Mouse (Mus musculus): ENCODE measurements around the gene Srp9. TPM values are rescaled to one million over a fixed set of nuclear protein-coding genes. Genes with fewer than 3 reads are reported as not detected.

Gene Srp9
- polyA plus RNA-seq, 1 experiment from 2014 or later = 200 TPM

- DNase-seq (ENCODE audit: low spot score) (no peak), ATAC-seq (replicated peaks; ENCODE audit: insufficient number of reproducible peaks, low FRiP score, low TSS enrichment, low read depth) (no peak)
- H3K9me3 ChIP-seq (replicated peaks; ENCODE audit: control insufficient read depth, low read length) = no peaks in the 10 kb centered on the region
- no peak overlapping the region for H3K27ac ChIP-seq (replicated peaks; ENCODE audit: low read depth, low read length)
- H3K4me2 ChIP-seq (ENCODE audit: low read depth, low read length) = no peak overlapping the region
- 88% methylated on average over 5 of the region's 5 CpGs for WGBS
- no peaks in the 10 kb centered on the region for H3K27me3 ChIP-seq (ENCODE audit: control insufficient read depth, insufficient read depth, low read length)
- peaks cover 6% of the 10 kb centered on the region for H3K4me1 ChIP-seq (ENCODE audit: control insufficient read depth, insufficient read depth, low read length)
- no peaks in the 10 kb centered on the region for H3K36me3 ChIP-seq (replicated peaks; ENCODE audit: control insufficient read depth, insufficient read depth, low read depth, low read length)
- no peak overlapping the region for H3K4me3 ChIP-seq (ENCODE audit: low read depth, low read length)
- no peak overlapping the region for H3K9ac ChIP-seq (replicated peaks; ENCODE audit: low read length)
These were observed 27.8 kb upstream of the Srp9 start for GRCm38 (mm10) chr1:182096707-182097106.

GRCm38 (mm10) chr1:182099062-182099461, 25.5 kb upstream of the Srp9 start:
- H3K4me1 ChIP-seq (ENCODE audit: control insufficient read depth, insufficient read depth, low read length) = peaks cover 6% of the 10 kb centered on the region
- WGBS = 51% methylated on average over 5 of the region's 5 CpGs
- no peak overlapping the region for H3K27ac ChIP-seq (replicated peaks; ENCODE audit: low read depth, low read length)
- H3K9ac ChIP-seq (replicated peaks; ENCODE audit: low read length) = no peak overlapping the region
- no peaks in the 10 kb centered on the region for H3K27me3 ChIP-seq (ENCODE audit: control insufficient read depth, insufficient read depth, low read length)
- no peaks in the 10 kb centered on the region for H3K9me3 ChIP-seq (replicated peaks; ENCODE audit: control insufficient read depth, low read length)
- no peak for ATAC-seq (replicated peaks; ENCODE audit: insufficient number of reproducible peaks, low FRiP score, low TSS enrichment, low read depth)
- no peak overlapping the region for H3K4me2 ChIP-seq (ENCODE audit: low read depth, low read length)
- H3K36me3 ChIP-seq (replicated peaks; ENCODE audit: control insufficient read depth, insufficient read depth, low read depth, low read length) = no peaks in the 10 kb centered on the region
- DNase-seq (ENCODE audit: low spot score) = no peak
- H3K4me3 ChIP-seq (ENCODE audit: low read depth, low read length) = no peak overlapping the region

- H3K27ac ChIP-seq (replicated peaks; ENCODE audit: low read depth, low read length) = no peak overlapping the region
- H3K9ac ChIP-seq (replicated peaks; ENCODE audit: low read length) = no peak overlapping the region
- peaks cover 3% of the 10 kb centered on the region; the same call in 1 of the 2 replicates for H3K4me1 ChIP-seq (ENCODE audit: control insufficient read depth, insufficient read depth, low read length)
- no peaks in the 10 kb centered on the region for H3K36me3 ChIP-seq (replicated peaks; ENCODE audit: control insufficient read depth, insufficient read depth, low read depth, low read length)
- no peak for DNase-seq (ENCODE audit: low spot score)
- WGBS = 66% methylated on average over 3 of the region's 3 CpGs
- ATAC-seq (replicated peaks; ENCODE audit: insufficient number of reproducible peaks, low FRiP score, low TSS enrichment, low read depth) = no peak
- no peaks in the 10 kb centered on the region for H3K27me3 ChIP-seq (ENCODE audit: control insufficient read depth, insufficient read depth, low read length)
- H3K9me3 ChIP-seq (replicated peaks; ENCODE audit: control insufficient read depth, low read length) = no peaks in the 10 kb centered on the region
- H3K4me3 ChIP-seq (ENCODE audit: low read depth, low read length) = no peak overlapping the region
- H3K4me2 ChIP-seq (ENCODE audit: low read depth, low read length) = no peak overlapping the region
These were observed 24.1 kb upstream of the Srp9 start for GRCm38 (mm10) chr1:182100403-182100802.

- Histone ChIP-seq H3K9me3 (replicated peaks; ENCODE audit: control insufficient read depth, low read length) (no peaks in the 10 kb centered on the region), H3K4me1 (ENCODE audit: control insufficient read depth, insufficient read depth, low read length) (peaks cover 3% of the 10 kb centered on the region; the same call in 1 of the 2 replicates), H3K4me2 (ENCODE audit: low read depth, low read length) (no peak overlapping the region), H3K27ac (replicated peaks; ENCODE audit: low read depth, low read length) (no peak overlapping the region), H3K27me3 (ENCODE audit: control insufficient read depth, insufficient read depth, low read length) (no peaks in the 10 kb centered on the region), H3K4me3 (ENCODE audit: low read depth, low read length) (no peak overlapping the region), H3K9ac (replicated peaks; ENCODE audit: low read length) (no peak overlapping the region), H3K36me3 (replicated peaks; ENCODE audit: control insufficient read depth, insufficient read depth, low read depth, low read length) (no peaks in the 10 kb centered on the region)
- no peak for DNase-seq (ENCODE audit: low spot score)
- no peak for ATAC-seq (replicated peaks; ENCODE audit: insufficient number of reproducible peaks, low FRiP score, low TSS enrichment, low read depth)
- WGBS = 63% methylated on average over 4 of the region's 4 CpGs
These were observed 23.1 kb upstream of the Srp9 start for GRCm38 (mm10) chr1:182101468-182101867.

- no peak for DNase-seq (ENCODE audit: low spot score)
- H3K27ac ChIP-seq (replicated peaks; ENCODE audit: low read depth, low read length) = no peak overlapping the region
- peaks cover 3% of the 10 kb centered on the region; the same call in 1 of the 2 replicates for H3K4me1 ChIP-seq (ENCODE audit: control insufficient read depth, insufficient read depth, low read length)
These were observed 21.8 kb upstream of the Srp9 start for GRCm38 (mm10) chr1:182102706-182103105.

GRCm38 (mm10) chr1:182103436-182103835, 21.1 kb upstream of the Srp9 start:
- DNase-seq (ENCODE audit: low spot score) (no peak), ATAC-seq (replicated peaks; ENCODE audit: insufficient number of reproducible peaks, low FRiP score, low TSS enrichment, low read depth) (no peak)
- H3K9ac ChIP-seq (replicated peaks; ENCODE audit: low read length) = no peak overlapping the region
- H3K4me1 ChIP-seq (ENCODE audit: control insufficient read depth, insufficient read depth, low read length) = peaks cover 3% of the 10 kb centered on the region; the same call in 1 of the 2 replicates
- no peak overlapping the region for H3K4me3 ChIP-seq (ENCODE audit: low read depth, low read length)
- H3K36me3 ChIP-seq (replicated peaks; ENCODE audit: control insufficient read depth, insufficient read depth, low read depth, low read length) = no peaks in the 10 kb centered on the region
- H3K4me2 ChIP-seq (ENCODE audit: low read depth, low read length) = no peak overlapping the region
- WGBS = 73% methylated on average over 11 of the region's 11 CpGs
- H3K9me3 ChIP-seq (replicated peaks; ENCODE audit: control insufficient read depth, low read length) = no peaks in the 10 kb centered on the region
- no peaks in the 10 kb centered on the region for H3K27me3 ChIP-seq (ENCODE audit: control insufficient read depth, insufficient read depth, low read length)
- no peak overlapping the region for H3K27ac ChIP-seq (replicated peaks; ENCODE audit: low read depth, low read length)

More at GRCm38 (mm10) chr1:182102706-182103105, 21.8 kb upstream of the Srp9 start:
- H3K36me3 ChIP-seq (replicated peaks; ENCODE audit: control insufficient read depth, insufficient read depth, low read depth, low read length) = no peaks in the 10 kb centered on the region
- ATAC-seq (replicated peaks; ENCODE audit: insufficient number of reproducible peaks, low FRiP score, low TSS enrichment, low read depth) = no peak
- H3K4me2 ChIP-seq (ENCODE audit: low read depth, low read length) = no peak overlapping the region
- H3K9me3 ChIP-seq (replicated peaks; ENCODE audit: control insufficient read depth, low read length) = no peaks in the 10 kb centered on the region
- H3K4me3 ChIP-seq (ENCODE audit: low read depth, low read length) = no peak overlapping the region
- no peaks in the 10 kb centered on the region for H3K27me3 ChIP-seq (ENCODE audit: control insufficient read depth, insufficient read depth, low read length)
- no peak overlapping the region for H3K9ac ChIP-seq (replicated peaks; ENCODE audit: low read length)

- Histone ChIP-seq H3K4me2 (ENCODE audit: low read depth, low read length) (no peak overlapping the region), H3K9me3 (replicated peaks; ENCODE audit: control insufficient read depth, low read length) (no peaks in the 10 kb centered on the region), H3K36me3 (replicated peaks; ENCODE audit: control insufficient read depth, insufficient read depth, low read depth, low read length) (no peaks in the 10 kb centered on the region), H3K4me1 (ENCODE audit: control insufficient read depth, insufficient read depth, low read length) (no peaks in the 10 kb centered on the region), H3K27me3 (ENCODE audit: control insufficient read depth, insufficient read depth, low read length) (no peaks in the 10 kb centered on the region), H3K4me3 (ENCODE audit: low read depth, low read length) (no peak overlapping the region), H3K27ac (replicated peaks; ENCODE audit: low read depth, low read length) (no peak overlapping the region), H3K9ac (replicated peaks; ENCODE audit: low read length) (no peak overlapping the region)
- ATAC-seq (replicated peaks; ENCODE audit: insufficient number of reproducible peaks, low FRiP score, low TSS enrichment, low read depth) (no peak), DNase-seq (ENCODE audit: low spot score) (no peak)
- WGBS = 55% methylated on average over 3 of the region's 3 CpGs
These were observed 19.5 kb upstream of the Srp9 start for GRCm38 (mm10) chr1:182105023-182105422.

GRCm38 (mm10) chr1:182107251-182107650, 17.3 kb upstream of the Srp9 start:
- DNase-seq (ENCODE audit: low spot score) (no peak), ATAC-seq (replicated peaks; ENCODE audit: insufficient number of reproducible peaks, low FRiP score, low TSS enrichment, low read depth) (no peak)
- Histone ChIP-seq H3K4me2 (ENCODE audit: low read depth, low read length) (no peak overlapping the region), H3K4me1 (ENCODE audit: control insufficient read depth, insufficient read depth, low read length) (peaks cover 4% of the 10 kb centered on the region; the same call in 1 of the 2 replicates), H3K9me3 (replicated peaks; ENCODE audit: control insufficient read depth, low read length) (no peaks in the 10 kb centered on the region), H3K36me3 (replicated peaks; ENCODE audit: control insufficient read depth, insufficient read depth, low read depth, low read length) (no peaks in the 10 kb centered on the region), H3K9ac (replicated peaks; ENCODE audit: low read length) (no peak overlapping the region), H3K27ac (replicated peaks; ENCODE audit: low read depth, low read length) (no peak overlapping the region), H3K4me3 (ENCODE audit: low read depth, low read length) (no peak overlapping the region), H3K27me3 (ENCODE audit: control insufficient read depth, insufficient read depth, low read length) (no peaks in the 10 kb centered on the region)
- 79% methylated on average over 9 of the region's 9 CpGs for WGBS
